Mouse (Mus musculus) erythroblast, adult 5-6 weeks (primary cell): ENCODE results near the gene Fance. TPM values are rescaled to one million over a fixed set of nuclear protein-coding genes. Genes with fewer than 3 reads are reported as not detected.

Experiments used
- ATAC-seq: replicated peaks from 2 replicates; pipeline ENCODE4 v1.8.0; 2016; ENCODE audit warnings: moderate number of reproducible peaks, mild to moderate bottlenecking, moderate TSS enrichment, inconsistent platforms; ENCODE audit not compliant: poor library complexity, low FRiP score, severe bottlenecking
- total RNA-seq, 2 experiments: library from RNA; stranded (forward) in 1 of 2; stranded (reverse) in 1 of 2; fragments of 150-400 nt in 1 of 2; fragments of 200-764, 138-1000 nt in 1 of 2; gene quantifications; 2 replicates each; pipeline versions ENCODE4 v1.2.3 to v1.2.4; 2015 to 2017; ENCODE audit warnings: low replicate concordance in 2 of 2

The Fance gene
- total RNA-seq, 2 experiments from 2014 or later: 0.68 to 23.1 TPM

- no peak for ATAC-seq
Measured at GRCm38 (mm10) chr17:28290671-28291070, 22.6 kb upstream of the Fance start.

GRCm38 (mm10) chr17:28291346-28291745 lies 22.0 kb upstream of the Fance start:
- no peak for ATAC-seq

GRCm38 (mm10) chr17:28293716-28294115 lies 19.6 kb upstream of the Fance start:
- no peak for ATAC-seq

- no peak for ATAC-seq
Measured at GRCm38 (mm10) chr17:28294449-28295333, 18.6 kb upstream of the Fance start.

- ATAC-seq: no peak
Measured at GRCm38 (mm10) chr17:28298888-28299287, 14.4 kb upstream of the Fance start.

- no peak for ATAC-seq
Measured at GRCm38 (mm10) chr17:28299669-28300320, 13.5 kb upstream of the Fance start.

GRCm38 (mm10) chr17:28300323-28300722 lies 13.0 kb upstream of the Fance start:
- no peak for ATAC-seq

- no peak for ATAC-seq
Measured at GRCm38 (mm10) chr17:28300850-28301249, 12.5 kb upstream of the Fance start.

GRCm38 (mm10) chr17:28305172-28305571 lies 8.1 kb upstream of the Fance start:
- ATAC-seq: no peak

- peak; percentile 44; the same call in 1 of the 2 replicates for ATAC-seq
Measured at GRCm38 (mm10) chr17:28308297-28309195, 4.8 kb upstream of the Fance start.

- no peak for ATAC-seq
Measured at GRCm38 (mm10) chr17:28310831-28311230, 2.5 kb upstream of the Fance start.

GRCm38 (mm10) chr17:28311366-28312132 lies 1.8 kb upstream of the Fance start:
- no peak for ATAC-seq

- peak; percentile 43; the same call in 1 of the 2 replicates for ATAC-seq
Measured at GRCm38 (mm10) chr17:28312232-28313211, 797 bp upstream of the Fance start.

- no peak for ATAC-seq
Measured at GRCm38 (mm10) chr17:28313880-28314225, 534 bp downstream of the Fance start.

- no peak for ATAC-seq
Measured at GRCm38 (mm10) chr17:28315611-28316160, 2.4 kb downstream of the Fance start.

GRCm38 (mm10) chr17:28316476-28316875 lies 3.2 kb downstream of the Fance start:
- no peak for ATAC-seq

GRCm38 (mm10) chr17:28317091-28317490 lies 3.8 kb downstream of the Fance start:
- ATAC-seq: no peak

- ATAC-seq: no peak
Measured at GRCm38 (mm10) chr17:28317725-28318124, 4.4 kb downstream of the Fance start.
